Mouse (Mus musculus) ES-E14 (cell line): Measurements from ENCODE around the gene Hist1h3b. TPM values are rescaled to one million over a fixed set of nuclear protein-coding genes. Genes with fewer than 3 reads are reported as not detected.
A peak's percentile ranks its signal among the peaks of the same experiment; 100 is the strongest.
"Not testable (repeated sequence)": the region's sequence is repeated elsewhere in the genome, so short reads cannot be mapped to it uniquely, and the experiment has no call there.

Source experiments
- DNase-seq: peaks from one replicate; pipeline ENCODE4 v3.0.0-alpha.2; 2013; ENCODE audit warnings: low read depth, low spot score
- H3K27ac ChIP-seq: 2 replicates; pipeline ENCODE4 v1.5.1; 2012; ENCODE audit warnings: low read depth, mild to moderate bottlenecking, low read length, moderate library complexity, mixed read lengths; ENCODE audit not compliant: poor library complexity, insufficient read depth, severe bottlenecking
- H3K36me3 ChIP-seq: 2 replicates; pipeline ENCODE4 v1.6.1; 2012; ENCODE audit warnings: mild to moderate bottlenecking, low read length, moderate library complexity, mixed read lengths; ENCODE audit not compliant: control insufficient read depth, poor library complexity, insufficient read depth, severe bottlenecking
- H3K4me1 ChIP-seq, 2 experiments: fragments of 150-350 bp in 1 of 2; sonication (generic) in 1 of 2; 2 replicates each; pipeline ENCODE4 v1.6.1; 2012; ENCODE audit warnings: low read length in 2 of 2, mild to moderate bottlenecking in 1 of 2, mixed read lengths in 1 of 2; ENCODE audit not compliant: control insufficient read depth in 2 of 2, insufficient read depth in 2 of 2, poor library complexity in 1 of 2
- H3K4me3 ChIP-seq, 2 experiments: fragments of 150-350 bp in 1 of 2; sonication (generic) in 1 of 2; 2 replicates each; pipeline ENCODE4 v1.5.1; 2012; ENCODE audit warnings: low read length in 2 of 2, low read depth in 1 of 2, mild to moderate bottlenecking in 1 of 2, mixed read lengths in 1 of 2; ENCODE audit not compliant: insufficient read depth in 1 of 2, poor library complexity in 1 of 2, severe bottlenecking in 1 of 2
- H3K9ac ChIP-seq: 2 replicates; pipeline ENCODE4 v1.6.1; 2012; ENCODE audit warnings: low read depth, mild to moderate bottlenecking, low read length, mixed read lengths; ENCODE audit not compliant: poor library complexity, insufficient read depth, severe bottlenecking
- H3K9me3 ChIP-seq: fragments of 150-350 bp; sonication (generic); 2 replicates; pipeline ENCODE4 v1.6.1; 2012; ENCODE audit warnings: low read depth, mild to moderate bottlenecking, low read length; ENCODE audit not compliant: control insufficient read depth, insufficient read depth
- CHD2 ChIP-seq: IDR thresholded peaks from 2 replicates; pipeline ENCODE4 v1.6.1; 2014; ENCODE audit warnings: mild to moderate bottlenecking, low read depth, low read length, inconsistent platforms
- HCFC1 ChIP-seq: IDR thresholded peaks from 2 replicates; pipeline ENCODE4 v1.6.1; 2012; ENCODE audit warnings: low read length, inconsistent platforms, borderline replicate concordance; ENCODE audit not compliant: insufficient read depth
- MAFK ChIP-seq: IDR thresholded peaks from 2 replicates; pipeline ENCODE4 v1.6.1; 2014; ENCODE audit warnings: mild to moderate bottlenecking, low read depth, low read length, inconsistent platforms; ENCODE audit not compliant: insufficient read depth
- ZC3H11A ChIP-seq: IDR thresholded peaks from 2 replicates; pipeline ENCODE4 v1.6.1; 2012; ENCODE audit warnings: low read depth, mild to moderate bottlenecking, inconsistent platforms, low read length, borderline replicate concordance
- ZNF384 ChIP-seq: IDR thresholded peaks from 2 replicates; pipeline ENCODE4 v1.6.1; 2012; ENCODE audit warnings: low read depth, low read length, inconsistent platforms
- in situ Hi-C, 2 experiments: fragments of 600-800 bp; cut with MboI; formaldehyde crosslinking; loops; one replicate each; pipeline ENCODE4 v1.15.1; 2025; ENCODE audit warnings: low sequenced_read_pairs in 2 of 2, inconsistent platforms in 1 of 2; ENCODE audit not compliant: unreplicated experiment in 2 of 2
- total RNA-seq: library from RNA; depleted of rRNA; stranded (reverse); fragments of 300-350 nt; gene quantifications from 2 replicates; pipeline ENCODE4 v1.2.3, GENCODE M21; 2012

The Hist1h3b gene
- total RNA-seq, 1 experiment = 954 TPM

DNA sequence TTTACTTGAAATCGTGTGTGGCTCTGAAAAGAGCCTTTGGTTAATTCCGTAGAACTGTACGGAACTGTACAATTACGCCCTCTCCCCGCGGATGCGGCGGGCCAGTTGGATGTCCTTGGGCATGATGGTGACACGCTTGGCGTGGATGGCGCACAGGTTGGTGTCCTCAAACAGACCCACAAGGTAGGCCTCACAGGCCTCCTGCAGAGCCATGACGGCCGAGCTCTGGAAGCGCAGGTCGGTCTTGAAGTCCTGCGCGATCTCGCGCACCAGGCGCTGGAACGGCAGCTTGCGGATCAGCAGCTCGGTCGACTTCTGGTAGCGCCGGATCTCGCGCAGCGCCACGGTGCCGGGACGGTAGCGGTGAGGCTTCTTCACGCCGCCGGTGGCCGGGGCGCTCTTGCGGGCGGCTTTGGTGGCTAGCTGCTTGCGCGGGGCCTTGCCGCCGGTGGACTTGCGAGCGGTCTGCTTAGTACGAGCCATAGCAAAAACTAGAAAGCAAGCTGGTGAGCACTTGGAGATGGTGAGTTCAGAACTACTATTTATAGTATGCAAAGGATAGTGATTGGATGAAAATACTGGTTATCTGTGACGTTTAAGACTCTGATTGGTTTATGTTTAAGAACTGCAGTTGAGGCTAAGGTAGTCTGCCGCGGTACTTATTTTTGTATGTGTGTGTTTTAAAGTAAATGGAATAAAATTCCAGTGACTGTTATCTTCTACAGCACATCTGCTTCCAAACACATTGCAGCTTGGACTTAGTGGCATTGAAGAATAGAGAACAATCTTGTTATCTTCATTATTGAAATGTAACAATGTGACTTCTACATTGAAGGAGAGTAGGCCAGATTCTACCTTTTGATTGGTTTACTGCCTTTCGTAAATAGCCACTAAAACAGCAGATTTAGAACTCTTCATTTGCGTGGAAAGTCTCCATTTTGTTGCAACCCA, 10.1 kb downstream of the Hist1h3b start, which contains the start of gene Hist1h3a:
Gene Hist1h3a (minus strand): TSS at position 516 of the 951 bp plus-strand sequence.
- TF ChIP-seq HCFC1 = peak; percentile 22; the same call in 1 of the 2 replicates
- TF ChIP-seq CHD2 = peak; percentile 88

GRCm38 (mm10) chr13:23763242-23763585, 11.1 kb downstream of the Hist1h3b start:
- Histone ChIP-seq H3K27ac (peak overlapping the region; percentile 69; the same call in 1 of the 2 replicates), H3K4me1 (no peaks in the 10 kb centered on the region; a peak in 2 of 4 replicates), H3K36me3 (no peaks in the 10 kb centered on the region), H3K9ac (peak overlapping the region; percentile 64; the same call in 1 of the 2 replicates), H3K9me3 (no peaks in the 10 kb centered on the region), H3K4me3 (peak overlapping the region; percentile 58 to 62)
- DNase-seq = no peak
- TF ChIP-seq ZC3H11A (no peak), CHD2 (no peak), MAFK (no peak)
- in situ Hi-C loops = loop anchor here in 1 of 2 experiments (25.0 kb wide), 1 partner anchor 1726 kb away; the partner anchor contains the start of genes Hist1h2ag, Hist1h2ah, Hist1h2bj and Hist1h2bk

More for the DNA sequence above, 10.1 kb downstream of the Hist1h3b start, which contains the start of gene Hist1h3a:
- peak within 1 kb of the TSS; percentile 62 to 72 for H3K4me3 ChIP-seq
- not testable (repeated sequence) for H3K4me1 ChIP-seq, DNase-seq, H3K9me3 ChIP-seq, H3K36me3 ChIP-seq
- peak within 1 kb of the TSS; percentile 99 for H3K27ac ChIP-seq
- peak within 1 kb of the TSS; percentile 98 for H3K9ac ChIP-seq
- in situ Hi-C loops = loop anchor here in 1 of 2 experiments (25.0 kb wide), 1 partner anchor 1725 kb away; the partner anchor contains the start of genes Hist1h2ag, Hist1h2ah, Hist1h2bj and Hist1h2bk

- Histone ChIP-seq H3K4me1 (no peaks in the 10 kb centered on the region; a peak in 2 of 4 replicates), H3K9me3 (no peaks in the 10 kb centered on the region), H3K4me3 (peak within 1 kb of the TSS; percentile 62), H3K36me3 (no peaks in the 10 kb centered on the region), H3K9ac (peak within 1 kb of the TSS; percentile 87), H3K27ac (peak within 1 kb of the TSS; percentile 69)
- peak; percentile 68; the same call in 1 of the 2 replicates for TF ChIP-seq HCFC1
- TF ChIP-seq ZC3H11A = no peak
- in situ Hi-C loops = loop anchor here in 1 of 2 experiments (25.0 kb wide), 1 partner anchor 1726 kb away; the partner anchor contains the start of genes Hist1h2ag, Hist1h2ah, Hist1h2bj and Hist1h2bk
- DNase-seq = no peak
These were observed 11.7 kb downstream of the Hist1h3b start, which contains the start of gene Hist1h1a for GRCm38 (mm10) chr13:23763586-23764323. Hist1h1a (plus strand) TSS chr13:23763666.

DNA sequence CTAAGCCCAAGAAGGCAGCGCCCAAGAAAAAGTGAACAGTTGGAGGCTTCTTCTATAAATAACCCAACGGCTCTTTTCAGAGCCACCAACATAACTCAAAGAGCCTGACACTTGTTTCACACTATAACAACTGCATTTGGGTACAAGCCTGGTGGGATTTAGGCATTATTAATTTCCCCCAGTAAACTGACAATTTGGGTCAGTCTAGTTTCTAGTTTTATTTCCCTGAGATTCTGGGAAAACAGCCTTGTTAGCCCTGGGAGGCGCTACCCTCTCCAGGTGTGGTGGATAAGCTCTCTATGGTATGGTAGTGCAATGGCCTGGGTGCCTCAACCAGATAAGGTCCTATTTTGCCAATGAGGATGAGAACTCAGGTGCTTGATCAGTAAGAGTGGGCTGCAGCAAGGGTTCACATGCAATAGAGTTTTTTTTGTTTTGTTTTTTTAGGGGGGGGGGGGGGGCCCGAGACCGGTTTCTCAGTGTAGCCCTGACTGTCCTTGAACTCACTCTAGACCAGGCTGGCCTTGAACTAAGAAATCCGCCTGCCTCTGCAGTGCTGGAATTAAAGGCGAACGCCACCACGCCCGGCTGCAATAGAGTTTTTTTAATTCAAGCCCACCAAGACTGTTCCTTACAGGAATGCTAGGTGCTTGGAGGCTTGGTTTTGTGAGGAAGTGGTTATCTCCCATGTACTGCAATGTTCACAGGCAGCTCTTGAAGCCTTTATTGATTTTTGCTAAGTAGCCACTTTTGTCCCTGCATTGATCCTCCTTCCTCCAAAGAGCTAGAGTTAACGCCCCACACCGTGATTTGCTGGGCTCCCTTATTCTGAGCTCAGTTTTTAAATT, 12.5 kb downstream of the Hist1h3b start:
- H3K9ac ChIP-seq = peak overlapping the region; percentile 87
- H3K4me3 ChIP-seq = peak overlapping the region; percentile 53 to 62
- H3K27ac ChIP-seq = peak overlapping the region; percentile 67
- in situ Hi-C loops = loop anchor here in 1 of 2 experiments (25.0 kb wide), 1 partner anchor 1727 kb away; the partner anchor contains the start of genes Hist1h2ag, Hist1h2ah, Hist1h2bj and Hist1h2bk
- TF ChIP-seq CHD2 (no peak; the same call in 1 of the 2 replicates), MAFK (0 out of 2 replicates have a peak, but pooled peaks have one; percentile 24), ZC3H11A (no peak), HCFC1 (no peak), ZNF384 (no peak)
- DNase-seq = no peak
- H3K9me3 ChIP-seq = no peaks in the 10 kb centered on the region
- H3K4me1 ChIP-seq = no peaks in the 10 kb centered on the region; a peak in 2 of 4 replicates
- no peaks in the 10 kb centered on the region for H3K36me3 ChIP-seq
